Mouse (Mus musculus) limb, embryonic 15.5 days (tissue): ENCODE measurements around the gene Dpf3. TPM values are rescaled to one million over a fixed set of nuclear protein-coding genes. Genes with fewer than 3 reads are reported as not detected.

Source experiments
- ATAC-seq: fragments of 200-750 bp; cut with Nextera tagmentation; 2 replicates; pipeline ENCODE4 v1.8.0; 2017; ENCODE audit warnings: low read depth, moderate TSS enrichment; ENCODE audit not compliant: insufficient number of reproducible peaks, low FRiP score, low TSS enrichment
- H3K27ac ChIP-seq: fragments of 300-500 bp; sonication (generic); 2 replicates; pipeline ENCODE4 v1.5.1; 2015; ENCODE audit warnings: moderate library complexity, mild to moderate bottlenecking, inconsistent platforms
- H3K27me3 ChIP-seq: fragments of 300-500 bp; sonication (generic); 2 replicates; pipeline ENCODE4 v1.6.1; 2015; ENCODE audit warnings: inconsistent platforms
- H3K36me3 ChIP-seq: fragments of 300-500 bp; sonication (generic); 2 replicates; pipeline ENCODE4 v1.6.1; 2015; ENCODE audit warnings: inconsistent platforms
- H3K4me1 ChIP-seq: fragments of 300-500 bp; sonication (generic); 2 replicates; pipeline ENCODE4 v1.6.1; 2015; ENCODE audit warnings: inconsistent platforms
- H3K4me2 ChIP-seq: fragments of 300-500 bp; sonication (generic); 2 replicates; pipeline ENCODE4 v1.6.1; 2015; ENCODE audit warnings: mild to moderate bottlenecking, inconsistent platforms
- H3K4me3 ChIP-seq: fragments of 300-500 bp; sonication (generic); 2 replicates; pipeline ENCODE4 v1.5.1; 2015; ENCODE audit warnings: mild to moderate bottlenecking, inconsistent platforms
- H3K9ac ChIP-seq: fragments of 300-500 bp; sonication (generic); 2 replicates; pipeline ENCODE4 v1.6.1; 2015; ENCODE audit warnings: inconsistent platforms
- H3K9me3 ChIP-seq: fragments of 300-500 bp; sonication (generic); 2 replicates; pipeline ENCODE4 v1.6.1; 2016; ENCODE audit warnings: inconsistent platforms
- WGBS: fragments of 180-500 bp; shearing (Covaris S2); methylation state at CpG from one replicate; pipeline ENCODE4 v1.1.7; 2015; 5-methylcytosine and 5-hydroxymethylcytosine counted together
- polyA plus RNA-seq: library from polyadenylated mRNA; unstranded; fragments of >200 nt; fragmentation: Nextera tagmentation; extraction: Ambion mirVana; gene quantifications from 2 replicates; pipeline ENCODE4 v1.2.1, GENCODE M21; 2015

Gene Dpf3
- polyA plus RNA-seq, 1 experiment from 2014 or later, result 3.2 TPM

GRCm38 (mm10) chr12:83352640-83353039, 134.9 kb downstream of the Dpf3 start:
- 73% methylated on average over 6 of the region's 6 CpGs for WGBS
- Histone ChIP-seq H3K4me3 (no peak overlapping the region), H3K4me2 (no peak overlapping the region)

GRCm38 (mm10) chr12:83349736-83350135, 137.8 kb downstream of the Dpf3 start:
- Histone ChIP-seq H3K9me3 (no peaks in the 10 kb centered on the region), H3K4me1 (no peaks in the 10 kb centered on the region), H3K36me3 (no peaks in the 10 kb centered on the region), H3K27ac (no peak overlapping the region), H3K4me3 (no peak overlapping the region), H3K4me2 (no peak overlapping the region), H3K27me3 (no peaks in the 10 kb centered on the region), H3K9ac (no peak overlapping the region)
- WGBS, result 84% methylated on average over 5 of the region's 5 CpGs
- ATAC-seq, result no peak

More at GRCm38 (mm10) chr12:83352640-83353039, 134.9 kb downstream of the Dpf3 start:
- no peak for ATAC-seq
- Histone ChIP-seq H3K36me3 (no peaks in the 10 kb centered on the region), H3K27me3 (no peaks in the 10 kb centered on the region), H3K9ac (no peak overlapping the region), H3K4me1 (no peaks in the 10 kb centered on the region), H3K9me3 (no peaks in the 10 kb centered on the region), H3K27ac (no peak overlapping the region)

GRCm38 (mm10) chr12:83348246-83348645, 139.3 kb downstream of the Dpf3 start:
- 66% methylated on average over 3 of the region's 3 CpGs for WGBS
- no peak overlapping the region for H3K4me3 ChIP-seq
- H3K9me3 ChIP-seq, result no peaks in the 10 kb centered on the region
- no peak overlapping the region for H3K27ac ChIP-seq
- no peak overlapping the region for H3K4me2 ChIP-seq
- H3K4me1 ChIP-seq, result no peaks in the 10 kb centered on the region
- no peak for ATAC-seq
- H3K9ac ChIP-seq, result no peak overlapping the region
- no peaks in the 10 kb centered on the region for H3K36me3 ChIP-seq
- no peaks in the 10 kb centered on the region for H3K27me3 ChIP-seq

- Histone ChIP-seq H3K4me2 (no peak overlapping the region), H3K27ac (no peak overlapping the region), H3K27me3 (no peaks in the 10 kb centered on the region; the same call in 1 of the 2 replicates), H3K36me3 (no peaks in the 10 kb centered on the region), H3K4me3 (no peak overlapping the region), H3K9me3 (no peaks in the 10 kb centered on the region), H3K4me1 (peaks cover 3% of the 10 kb centered on the region; the same call in 1 of the 2 replicates), H3K9ac (no peak overlapping the region)
- WGBS, result 52% methylated on average over 4 of the region's 4 CpGs
- ATAC-seq, result no peak
Observed at GRCm38 (mm10) chr12:83342875-83343185, 144.7 kb downstream of the Dpf3 start.

- no peak overlapping the region for H3K4me3 ChIP-seq
- no peak overlapping the region for H3K9ac ChIP-seq
- H3K36me3 ChIP-seq, result no peaks in the 10 kb centered on the region
- WGBS, result 60% methylated on average over 15 of the region's 15 CpGs
- no peak overlapping the region for H3K4me2 ChIP-seq
- no peak overlapping the region for H3K27ac ChIP-seq
- ATAC-seq, result no peak
- H3K4me1 ChIP-seq, result peaks cover 3% of the 10 kb centered on the region; the same call in 1 of the 2 replicates
- no peaks in the 10 kb centered on the region for H3K9me3 ChIP-seq
- H3K27me3 ChIP-seq, result no peaks in the 10 kb centered on the region; the same call in 1 of the 2 replicates
Observed at GRCm38 (mm10) chr12:83342035-83342874, 145.3 kb downstream of the Dpf3 start.

- WGBS, result 93% methylated on average over 4 of the region's 4 CpGs
- no peak overlapping the region for H3K27ac ChIP-seq
- H3K36me3 ChIP-seq, result no peaks in the 10 kb centered on the region
- H3K9ac ChIP-seq, result no peak overlapping the region
- no peak overlapping the region for H3K4me3 ChIP-seq
- no peaks in the 10 kb centered on the region; the same call in 1 of the 2 replicates for H3K27me3 ChIP-seq
- no peak overlapping the region for H3K4me2 ChIP-seq
- H3K4me1 ChIP-seq, result peaks cover 3% of the 10 kb centered on the region; the same call in 1 of the 2 replicates
- H3K9me3 ChIP-seq, result no peaks in the 10 kb centered on the region
- no peak for ATAC-seq
Observed at GRCm38 (mm10) chr12:83340960-83341359, 146.6 kb downstream of the Dpf3 start.

- H3K4me2 ChIP-seq, result no peak overlapping the region
- H3K4me1 ChIP-seq, result peaks cover 3% of the 10 kb centered on the region; the same call in 1 of the 2 replicates
- no peak overlapping the region for H3K4me3 ChIP-seq
- no peaks in the 10 kb centered on the region for H3K9me3 ChIP-seq
- no peak for ATAC-seq
- 83% methylated on average over 1 of the region's 1 CpGs for WGBS
- no peak overlapping the region for H3K9ac ChIP-seq
- H3K27me3 ChIP-seq, result no peaks in the 10 kb centered on the region; the same call in 1 of the 2 replicates
- no peak overlapping the region for H3K27ac ChIP-seq
- H3K36me3 ChIP-seq, result no peaks in the 10 kb centered on the region
Observed at GRCm38 (mm10) chr12:83338345-83338744, 149.2 kb downstream of the Dpf3 start.

GRCm38 (mm10) chr12:83337776-83338149, 149.8 kb downstream of the Dpf3 start:
- 33% methylated on average over 7 of the region's 7 CpGs for WGBS
- ATAC-seq, result no peak
- no peak overlapping the region for H3K9ac ChIP-seq

GRCm38 (mm10) chr12:83337077-83337775, 150.3 kb downstream of the Dpf3 start:
- 18% methylated on average over 13 of the region's 13 CpGs for WGBS
- H3K4me3 ChIP-seq, result no peak overlapping the region
- no peak overlapping the region for H3K9ac ChIP-seq
- H3K36me3 ChIP-seq, result no peaks in the 10 kb centered on the region
- H3K4me1 ChIP-seq, result no peaks in the 10 kb centered on the region; the same call in 1 of the 2 replicates
- no peaks in the 10 kb centered on the region; the same call in 1 of the 2 replicates for H3K27me3 ChIP-seq
- no peak for ATAC-seq
- no peaks in the 10 kb centered on the region for H3K9me3 ChIP-seq
- no peak overlapping the region for H3K4me2 ChIP-seq
- H3K27ac ChIP-seq, result no peak overlapping the region

More at GRCm38 (mm10) chr12:83337776-83338149, 149.8 kb downstream of the Dpf3 start:
- Histone ChIP-seq H3K27ac (no peak overlapping the region), H3K36me3 (no peaks in the 10 kb centered on the region), H3K4me1 (peaks cover 1% of the 10 kb centered on the region; the same call in 1 of the 2 replicates), H3K9me3 (no peaks in the 10 kb centered on the region), H3K4me3 (no peak overlapping the region), H3K27me3 (no peaks in the 10 kb centered on the region; the same call in 1 of the 2 replicates), H3K4me2 (no peak overlapping the region)

- no peak overlapping the region for H3K4me2 ChIP-seq
- WGBS, result 78% methylated on average over 7 of the region's 7 CpGs
- H3K27ac ChIP-seq, result no peak overlapping the region
- no peaks in the 10 kb centered on the region for H3K9me3 ChIP-seq
- H3K4me3 ChIP-seq, result no peak overlapping the region
- H3K36me3 ChIP-seq, result no peaks in the 10 kb centered on the region
- peaks cover 6% of the 10 kb centered on the region; the same call in 1 of the 2 replicates for H3K4me1 ChIP-seq
- no peak for ATAC-seq
- H3K27me3 ChIP-seq, result no peaks in the 10 kb centered on the region
- no peak overlapping the region for H3K9ac ChIP-seq
Observed at GRCm38 (mm10) chr12:83330056-83330455, 157.5 kb downstream of the Dpf3 start.

- ATAC-seq, result no peak
- Histone ChIP-seq H3K9ac (no peak overlapping the region), H3K27ac (no peak overlapping the region), H3K4me2 (no peak overlapping the region), H3K9me3 (no peaks in the 10 kb centered on the region), H3K4me1 (peaks cover 6% of the 10 kb centered on the region; the same call in 1 of the 2 replicates), H3K4me3 (no peak overlapping the region), H3K27me3 (no peaks in the 10 kb centered on the region), H3K36me3 (no peaks in the 10 kb centered on the region)
- 60% methylated on average over 13 of the region's 13 CpGs for WGBS
Observed at GRCm38 (mm10) chr12:83328899-83329298, 158.6 kb downstream of the Dpf3 start.

GRCm38 (mm10) chr12:83328491-83328890, 159.0 kb downstream of the Dpf3 start:
- no peak for ATAC-seq
- H3K27me3 ChIP-seq, result no peaks in the 10 kb centered on the region
- 44% methylated on average over 4 of the region's 4 CpGs for WGBS
- H3K4me3 ChIP-seq, result no peak overlapping the region
- no peak overlapping the region for H3K9ac ChIP-seq
- no peaks in the 10 kb centered on the region for H3K9me3 ChIP-seq
- peaks cover 6% of the 10 kb centered on the region; the same call in 1 of the 2 replicates for H3K4me1 ChIP-seq
- H3K27ac ChIP-seq, result no peak overlapping the region
- H3K36me3 ChIP-seq, result no peaks in the 10 kb centered on the region
- no peak overlapping the region for H3K4me2 ChIP-seq
